Comparison of ENCODE assay signal across 24 mouse cellular contexts in the genomic region with DNA sequence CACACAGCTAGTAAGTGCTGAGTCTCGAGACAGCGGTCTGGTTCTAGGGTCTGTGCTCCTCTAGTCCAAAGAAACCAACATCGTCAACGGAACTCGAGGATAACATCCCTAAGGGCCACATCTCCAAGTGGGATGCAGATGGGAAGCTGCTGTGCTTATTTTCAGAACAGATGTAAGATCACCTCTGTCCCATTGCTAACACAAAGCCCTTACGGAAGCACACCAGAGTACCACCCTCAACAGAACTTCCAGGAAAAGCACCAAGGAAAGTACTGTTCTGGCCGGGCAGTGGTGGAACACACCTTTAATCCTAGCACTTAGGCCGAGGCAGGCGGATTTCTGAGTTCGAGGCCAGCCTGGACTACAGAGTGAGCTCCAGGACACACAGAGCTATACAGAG. TPM values are rescaled to one million over a fixed set of nuclear protein-coding genes. Genes with fewer than 3 reads are reported as not detected.
"Had no signal": no experiment of that assay in that cellular context is flagged by ENCODE, and none has a peak within 500 bp of the region (broad histone marks: within the 10 kb centered on the region; RNA-seq: fewer than 3 reads in every experiment).

No protein-coding gene starts in this region.

- H3K4me3 ChIP-seq: lung, embryonic 15.5 days; midbrain, embryonic 10.5 days; midbrain, embryonic 12.5 days; neural tube, embryonic 12.5 days; stomach, embryonic 15.5 days had no signal

- DNase-seq: lung, adult 2 months; lung, postnatal 14 days; lung, postnatal 36 days; midbrain, embryonic 14.5 days; right cerebral cortex, postnatal 14 days; thymus, adult 2 months; thymus, postnatal 25 days; thymus, postnatal 4 days had no signal

- H3K9ac ChIP-seq: liver, embryonic 14.5 days; lung, embryonic 15.5 days; midbrain, embryonic 12.5 days; neural tube, embryonic 12.5 days; stomach, embryonic 15.5 days had no signal

- H3K9me3 ChIP-seq: lung, embryonic 15.5 days; midbrain, embryonic 10.5 days; midbrain, embryonic 12.5 days; neural tube, embryonic 12.5 days; stomach, embryonic 15.5 days had no signal

- H3K27me3 ChIP-seq: lung, embryonic 15.5 days; midbrain, embryonic 12.5 days; neural tube, embryonic 12.5 days; stomach, embryonic 15.5 days had no signal

- H3K27ac ChIP-seq: liver, embryonic 14.5 days; lung, embryonic 15.5 days; macrophage; midbrain, embryonic 10.5 days; midbrain, embryonic 12.5 days; neural tube, embryonic 12.5 days; stomach, embryonic 15.5 days had no signal

- ATAC-seq: lung, postnatal 0 days had no signal

- H3K4me2 ChIP-seq: lung, embryonic 15.5 days; midbrain, embryonic 12.5 days; neural tube, embryonic 12.5 days; stomach, embryonic 15.5 days had no signal

- H3K4me1 ChIP-seq: lung, embryonic 15.5 days; midbrain, embryonic 10.5 days; midbrain, embryonic 12.5 days; neural tube, embryonic 12.5 days; stomach, embryonic 15.5 days had no signal

RNA-seq across cellular contexts. Expression of gene Gm10197, which starts 6.9 kb away (rescaled TPM):
- total RNA-seq: megakaryocyte progenitor cell, adult 5-6 weeks; megakaryocyte-erythroid progenitor cell, adult 5-6 weeks; midbrain, postnatal 0 days; monocyte, adult 5-6 weeks; neutrophil, adult 5-6 weeks had no signal
- polyA plus RNA-seq: liver, embryonic 14.5 days; liver, embryonic 16.5 days; lung, adult 2 months; lung, postnatal 0 days; macrophage; midbrain, embryonic 12.5 days; midbrain, postnatal 0 days; neural tube, embryonic 12.5 days; spleen, adult 2 months; thymus, adult 2 months; urinary bladder, adult 2 months had no signal
